Mouse (Mus musculus) kidney, adult 8-10 months (tissue): ENCODE results near the gene Zfp871.
"Not testable (repeated sequence)": the region's sequence is repeated elsewhere in the genome, so short reads cannot be mapped to it uniquely, and the experiment has no call there.

ENCODE experiments used
- DNase-seq, 2 experiments: peaks; one replicate each; pipeline ENCODE4 v3.0.0; 2022

Zfp871 gene

DNA sequence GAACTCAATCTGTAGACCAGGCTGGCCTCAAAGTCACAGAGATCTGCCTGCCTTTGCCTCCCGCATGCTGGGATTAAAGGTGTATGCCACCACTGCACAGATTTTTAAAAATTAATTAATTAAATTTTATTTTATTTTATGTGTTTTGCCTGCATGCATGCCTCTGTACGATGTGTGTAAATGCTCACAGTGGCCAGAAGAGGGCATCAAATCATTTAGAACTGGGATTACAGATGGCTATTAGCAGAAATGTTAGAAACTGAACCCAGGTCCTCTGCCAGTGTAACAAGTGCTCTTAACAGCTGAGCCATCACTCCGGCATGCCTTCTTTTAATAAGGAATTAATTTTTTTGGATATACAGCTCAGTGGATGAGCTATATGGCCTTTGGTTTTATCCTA, 59.1 kb downstream of the Zfp871 start:
- DNase-seq: no peak

DNA sequence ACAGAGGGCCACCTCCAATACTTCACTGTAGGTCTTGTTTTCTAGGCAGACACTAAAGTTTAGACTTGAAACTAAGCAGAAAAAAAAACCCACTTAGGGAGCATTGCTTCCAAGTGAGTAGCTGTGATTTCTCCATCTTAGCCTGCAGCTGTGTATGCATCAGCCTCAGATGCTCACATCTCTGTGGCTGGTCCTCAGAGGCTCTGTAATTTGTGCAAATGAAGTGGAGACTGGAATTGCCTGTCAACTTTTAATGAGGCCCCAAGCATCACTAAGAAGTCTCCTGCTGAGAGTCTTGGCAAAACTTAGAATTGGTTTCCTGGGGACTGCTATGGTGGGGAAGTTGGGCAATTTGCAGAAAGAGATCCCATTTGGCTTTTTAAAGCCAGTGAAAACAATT, 61.7 kb downstream of the Zfp871 start:
- not testable (repeated sequence) for DNase-seq

DNA sequence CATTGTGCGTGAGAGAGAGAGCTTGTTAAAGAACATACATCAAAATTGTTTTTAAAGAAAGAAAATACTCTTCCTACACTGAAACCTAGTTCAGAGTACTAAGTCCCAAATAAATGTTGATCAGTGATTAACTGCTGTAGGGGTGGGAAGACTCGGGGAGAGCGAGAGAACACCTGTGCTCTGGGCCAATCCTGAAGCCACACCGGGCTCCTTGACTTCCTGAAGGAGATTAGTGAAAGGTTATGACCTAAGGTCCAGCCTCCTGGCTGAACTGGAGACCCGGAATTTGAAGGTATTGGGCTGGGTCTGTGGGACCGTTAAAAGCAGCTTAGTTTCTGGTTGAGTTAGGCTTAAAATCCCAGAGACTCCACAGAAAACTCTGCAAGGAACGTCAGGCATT, 65.3 kb downstream of the Zfp871 start:
- peak; percentile 42 to 55 for DNase-seq

DNA sequence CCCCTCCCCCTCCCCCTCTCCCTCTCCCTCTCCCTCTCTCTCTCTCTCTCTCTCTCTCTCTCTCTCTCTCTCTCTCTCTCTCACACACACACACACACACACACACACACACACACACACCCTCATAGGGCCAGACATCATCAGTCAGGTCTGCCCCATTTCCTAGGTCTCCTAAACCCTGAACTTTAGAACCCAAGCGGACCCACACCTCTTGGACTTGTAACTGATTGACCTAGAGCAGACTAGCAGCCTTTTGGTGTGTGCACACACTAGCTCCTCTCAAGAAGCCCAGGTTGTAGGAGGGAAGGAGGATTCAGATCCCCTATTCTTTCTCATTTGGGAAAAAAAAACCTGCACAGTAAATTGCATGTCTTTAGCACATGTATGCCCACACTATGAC, 65.9 kb downstream of the Zfp871 start:
- DNase-seq: peak; percentile 44 to 47
